Mouse (Mus musculus): Measurements from ENCODE around the gene Bcar1. TPM values are rescaled to one million over a fixed set of nuclear protein-coding genes. Genes with fewer than 3 reads are reported as not detected.
A peak's percentile ranks its signal among the peaks of the same experiment; 100 is the strongest.

Bcar1 gene
- total RNA-seq, 2 experiments from 2014 or later, result 61.4 to 63.7 TPM

DNA sequence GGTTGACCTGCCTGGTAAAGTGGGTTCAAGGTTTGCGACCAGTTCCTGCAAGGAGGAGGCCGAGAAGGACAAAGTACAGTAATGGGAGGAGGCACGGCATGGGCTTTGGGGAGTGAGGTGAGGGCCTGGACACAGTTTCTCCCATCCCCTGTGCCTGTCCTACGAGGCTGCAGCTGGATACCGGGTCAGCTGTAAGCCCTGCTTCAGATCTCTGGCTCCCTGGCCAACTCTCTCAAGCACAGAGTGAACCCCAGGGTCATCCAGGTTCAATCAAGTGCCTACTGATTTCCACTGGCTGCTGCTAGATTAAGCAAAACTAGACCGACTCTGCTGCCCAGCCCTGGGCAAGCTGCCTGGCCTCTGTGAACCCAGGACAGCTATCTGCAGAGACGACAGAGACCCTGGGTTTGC lies 3.3 kb downstream of the Bcar1 start:
- DNase-seq (ENCODE audit: low spot score in 2 of 2), result no peak

DNA sequence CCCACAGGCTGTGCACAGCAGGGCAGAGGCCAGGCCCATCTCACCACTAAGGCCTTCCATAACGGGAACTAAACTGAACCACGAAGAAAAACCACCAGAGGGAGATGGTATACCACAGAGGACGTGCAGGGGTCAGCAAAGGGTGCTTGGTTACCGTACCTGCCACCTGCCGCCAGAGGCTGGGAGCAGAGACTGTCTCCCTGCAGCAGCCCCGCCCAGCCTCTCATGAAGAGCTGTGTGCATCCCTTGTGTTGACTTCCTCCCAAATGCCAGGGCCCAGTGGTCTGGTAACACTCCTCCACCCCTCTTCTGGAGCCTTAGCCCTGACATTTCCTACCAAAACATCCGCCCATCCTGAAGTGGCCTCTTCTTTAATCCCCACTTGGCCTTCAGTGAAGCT lies 4.0 kb downstream of the Bcar1 start:
- DNase-seq (ENCODE audit: low spot score in 2 of 2), result no peak

DNA sequence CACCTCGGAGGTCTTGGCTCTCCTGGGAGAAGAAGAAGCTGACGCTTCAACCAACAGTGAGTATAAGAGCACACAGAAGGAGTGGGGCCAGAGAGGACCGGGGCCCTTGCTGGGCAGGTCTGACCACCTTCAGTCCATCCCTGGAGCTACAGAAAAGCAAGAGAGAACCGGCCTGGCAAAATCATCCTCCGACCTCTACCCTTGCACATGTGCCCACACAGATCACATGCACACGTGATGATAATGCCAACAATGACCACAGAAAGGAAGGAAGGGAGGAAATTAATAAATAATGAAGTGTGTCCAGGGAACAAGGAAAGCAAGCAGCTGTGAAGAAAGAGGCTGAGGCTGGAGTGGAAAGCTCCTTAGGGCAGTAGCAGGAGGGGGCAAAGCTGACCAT lies 4.7 kb downstream of the Bcar1 start:
- no peak for DNase-seq (ENCODE audit: low spot score in 2 of 2)

- peak in 1 of 2 experiments; percentile 78 for DNase-seq (ENCODE audit: low spot score in 2 of 2)
Measured at GRCm38 (mm10) chr8:111736321-111736720, 7.3 kb downstream of the Bcar1 start.

DNA sequence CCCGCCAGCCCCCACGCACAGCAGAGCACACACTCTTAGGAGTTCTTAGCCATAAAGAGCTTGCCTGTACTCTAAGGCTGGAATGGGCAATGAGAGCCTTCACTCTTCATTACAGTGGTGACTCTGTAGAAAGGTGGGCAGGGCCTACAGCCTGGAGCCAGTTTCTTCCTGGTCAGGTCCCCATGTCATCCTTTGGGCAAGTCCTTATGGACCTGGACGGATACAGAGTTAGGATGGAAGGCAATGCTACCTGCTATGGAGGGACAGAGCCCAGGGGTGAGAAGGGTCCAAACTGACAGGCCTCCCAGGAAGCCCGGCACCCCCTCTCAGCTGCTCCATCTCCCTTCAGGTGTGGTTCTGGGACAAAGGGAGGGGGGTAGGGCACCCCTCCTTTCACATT lies 7.8 kb downstream of the Bcar1 start:
- DNase-seq (ENCODE audit: low spot score in 2 of 2), result no peak

DNA sequence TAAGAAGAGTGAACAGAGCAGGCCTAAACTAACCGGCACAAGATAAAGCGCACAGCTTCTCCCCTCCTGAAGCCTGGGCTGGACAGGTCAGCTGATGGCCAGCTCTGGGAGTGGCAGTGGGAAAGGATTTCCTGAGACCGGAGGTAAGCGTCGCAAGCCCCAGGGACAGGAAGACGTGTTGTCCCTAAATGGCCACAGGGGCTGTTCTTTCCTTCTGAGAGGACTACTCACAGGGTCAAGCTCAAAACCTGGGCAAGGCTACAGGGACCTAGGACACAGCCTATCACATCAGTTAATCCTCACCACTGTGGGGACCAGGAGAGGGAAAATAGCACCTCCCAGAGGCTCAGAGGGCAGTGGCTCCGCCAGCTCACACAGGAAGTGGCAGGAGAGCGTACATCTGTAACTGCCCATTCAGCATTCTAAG lies 8.3 kb downstream of the Bcar1 start:
- DNase-seq (ENCODE audit: low spot score in 2 of 2), result no peak

DNA sequence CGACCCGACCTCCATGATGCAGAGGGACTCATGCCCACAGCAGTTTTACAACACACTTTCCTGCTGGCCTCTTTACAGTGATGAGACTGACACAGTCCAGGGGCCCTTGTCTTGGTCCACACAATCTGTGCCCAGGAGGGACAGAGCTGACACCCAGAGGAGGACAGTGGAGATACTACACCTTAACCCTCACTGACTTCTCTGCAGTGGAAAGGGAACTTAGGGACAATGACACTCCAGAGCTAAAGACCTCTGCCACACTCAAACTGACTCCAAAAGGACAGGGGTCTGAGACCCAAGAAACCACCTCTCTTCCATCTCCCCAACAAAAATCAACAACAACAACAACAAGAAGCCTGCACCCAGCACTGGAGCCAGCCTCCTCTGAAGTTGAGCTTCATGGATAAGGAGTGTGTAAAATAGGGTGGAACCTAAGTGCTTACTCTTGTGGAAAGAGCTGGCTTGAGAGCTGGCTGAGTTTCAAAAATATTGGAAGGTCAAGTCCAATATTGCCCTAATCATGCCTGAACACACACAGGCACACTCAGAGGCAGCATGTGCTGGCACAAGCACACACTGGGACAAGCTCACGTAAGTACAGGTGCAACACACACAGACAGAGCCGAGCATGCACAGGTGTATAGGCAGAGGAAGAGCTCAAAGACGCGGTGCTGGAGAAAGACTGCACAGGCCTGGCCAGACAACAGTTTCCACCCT lies 9.2 kb downstream of the Bcar1 start:
- no peak for DNase-seq (ENCODE audit: low spot score in 2 of 2)

DNA sequence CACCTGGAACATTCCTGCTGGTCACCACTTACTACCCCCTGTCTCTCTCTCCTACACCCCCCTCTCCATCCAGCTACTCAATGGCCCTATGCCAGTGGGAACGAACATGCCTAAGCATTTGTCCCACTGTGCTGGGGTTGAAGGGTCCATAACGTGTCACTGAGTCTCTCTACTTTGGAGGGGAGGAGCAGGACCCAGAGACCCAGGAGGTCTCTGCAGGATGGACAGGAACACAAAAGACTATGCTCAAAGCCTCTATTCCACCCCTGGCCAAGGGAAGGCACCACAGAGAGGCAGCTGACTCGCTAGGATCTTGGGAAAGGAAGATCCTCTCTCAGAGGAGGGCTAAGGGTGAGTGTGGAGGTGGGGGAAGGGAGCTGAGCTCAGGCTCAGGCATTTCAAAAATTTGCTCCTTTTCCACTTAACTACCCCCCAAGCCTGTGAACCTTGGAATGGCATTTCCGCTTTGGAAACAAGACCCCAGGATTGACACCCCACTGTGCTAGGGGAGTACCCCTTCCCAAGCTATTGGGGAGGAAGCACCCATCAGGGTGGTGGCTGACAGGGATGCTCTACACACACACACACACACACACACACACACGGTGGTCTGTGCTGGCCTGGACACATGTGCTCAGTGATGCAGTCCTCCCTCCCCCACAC lies 9.9 kb downstream of the Bcar1 start:
- no peak for DNase-seq (ENCODE audit: low spot score in 2 of 2)

GRCm38 (mm10) chr8:111732406-111733085 lies 11.1 kb downstream of the Bcar1 start:
- DNase-seq (ENCODE audit: low spot score in 2 of 2), result no peak

- DNase-seq (ENCODE audit: low spot score in 2 of 2), result peak; percentile 94 to 96
Measured at GRCm38 (mm10) chr8:111732004-111732403, 11.6 kb downstream of the Bcar1 start.

DNA sequence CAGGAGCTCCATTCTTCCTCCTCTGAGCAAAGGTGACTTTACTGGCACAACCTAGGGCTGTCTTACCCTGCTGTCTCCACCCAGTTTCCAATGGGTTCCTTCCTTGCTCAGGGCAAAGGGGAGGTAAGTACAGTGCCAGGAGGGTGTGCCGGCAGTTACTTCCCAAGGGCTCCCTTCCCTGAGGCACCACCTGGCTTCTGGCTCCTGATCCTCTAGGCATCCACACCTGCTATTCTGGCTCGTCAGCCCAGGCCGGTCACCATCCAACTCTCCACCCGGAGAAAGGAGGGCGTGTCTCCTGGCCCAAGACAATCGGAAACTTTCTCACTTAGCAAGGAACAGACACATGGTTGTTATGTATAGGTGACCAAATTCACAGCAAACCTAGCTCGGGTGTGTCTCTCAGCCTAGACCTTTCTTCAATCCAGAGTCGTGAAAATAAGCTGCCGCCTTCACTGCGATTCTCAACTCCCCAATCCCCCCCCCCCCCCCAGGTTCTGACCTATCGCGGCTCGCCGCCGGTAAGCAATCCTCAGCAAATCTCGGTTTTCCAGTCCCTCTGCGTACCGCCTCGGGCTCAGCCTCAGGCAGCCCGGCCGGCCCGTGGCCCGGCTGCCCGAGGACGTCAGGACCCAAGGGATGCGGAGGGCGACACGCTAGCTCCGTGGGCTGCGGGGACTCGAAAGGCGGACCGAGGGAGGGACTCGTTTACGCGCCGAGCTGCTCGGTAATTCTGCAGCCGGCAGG lies 12.2 kb downstream of the Bcar1 start:
- no peak for DNase-seq (ENCODE audit: low spot score in 2 of 2)

- DNase-seq (ENCODE audit: low spot score in 2 of 2), result no peak
Measured at GRCm38 (mm10) chr8:111729233-111730170, 14.1 kb downstream of the Bcar1 start.

DNA sequence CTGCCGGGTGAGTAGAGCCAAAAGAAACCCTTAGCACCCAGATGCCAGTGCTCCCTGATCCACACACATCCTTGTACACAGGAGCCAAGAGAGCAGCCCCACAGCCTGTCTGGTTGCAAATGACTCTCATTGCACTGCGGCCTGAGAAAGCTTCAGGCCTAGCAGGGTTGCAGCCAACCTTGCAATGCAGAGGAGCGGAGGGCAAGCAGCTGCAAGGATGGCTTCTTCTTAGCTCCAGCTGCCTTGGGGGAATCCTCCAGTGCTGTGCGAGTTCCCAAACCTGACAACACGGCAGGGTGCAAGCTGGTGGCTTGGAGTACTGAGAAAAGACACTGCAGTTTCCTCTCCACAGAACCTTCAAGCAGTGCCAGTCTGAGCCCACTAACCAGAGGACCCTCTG lies 15.1 kb downstream of the Bcar1 start:
- DNase-seq (ENCODE audit: low spot score in 2 of 2), result no peak

- DNase-seq (ENCODE audit: low spot score in 2 of 2), result no peak
Measured at GRCm38 (mm10) chr8:111727553-111727952, 16.1 kb downstream of the Bcar1 start.

- peak in 1 of 2 experiments; percentile 82 for DNase-seq (ENCODE audit: low spot score in 2 of 2)
Measured at GRCm38 (mm10) chr8:111726102-111726900, 17.3 kb downstream of the Bcar1 start.

DNA sequence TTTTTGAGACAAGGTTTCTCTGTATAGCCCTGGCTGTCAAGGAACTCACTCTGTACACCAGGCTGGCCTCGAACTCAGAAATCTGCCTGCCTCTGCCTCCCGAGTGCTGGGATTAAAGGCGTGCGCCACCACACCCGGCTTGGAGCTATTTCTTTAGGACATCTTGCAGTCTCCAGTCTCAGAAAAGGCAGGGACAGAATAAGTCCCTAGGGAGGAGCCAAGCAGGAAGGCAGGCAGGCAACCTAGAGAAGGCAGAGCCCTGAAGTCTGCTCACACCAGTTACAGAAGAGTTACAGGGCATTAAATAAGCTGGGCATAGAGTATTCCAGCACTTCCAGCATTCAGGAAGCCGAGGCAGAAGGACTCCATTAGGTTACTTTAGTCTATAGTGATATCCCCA lies 18.3 kb downstream of the Bcar1 start:
- no peak for DNase-seq (ENCODE audit: low spot score in 2 of 2)

DNA sequence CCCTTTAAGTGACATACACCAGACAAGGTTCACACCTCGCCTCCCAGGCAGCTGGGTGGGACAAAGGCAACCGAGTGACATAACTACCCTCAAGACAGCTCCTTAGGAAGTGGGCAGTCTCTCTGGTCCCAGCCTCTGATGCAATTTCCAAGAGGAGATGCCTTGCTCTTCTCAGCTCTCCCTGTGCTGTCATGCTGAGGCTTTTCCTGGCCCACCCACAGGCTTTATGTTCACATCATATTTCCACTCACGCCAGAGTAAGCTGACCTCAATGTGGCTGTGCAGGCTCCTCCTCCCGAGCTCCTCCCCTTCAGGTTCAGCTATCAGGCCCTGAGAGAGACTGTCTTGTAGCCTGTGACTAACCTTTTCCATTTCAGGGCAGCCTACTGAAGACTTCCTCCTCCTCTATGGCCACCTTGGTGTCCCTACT lies 23.5 kb downstream of the Bcar1 start:
- DNase-seq (ENCODE audit: low spot score in 2 of 2), result no peak

DNA sequence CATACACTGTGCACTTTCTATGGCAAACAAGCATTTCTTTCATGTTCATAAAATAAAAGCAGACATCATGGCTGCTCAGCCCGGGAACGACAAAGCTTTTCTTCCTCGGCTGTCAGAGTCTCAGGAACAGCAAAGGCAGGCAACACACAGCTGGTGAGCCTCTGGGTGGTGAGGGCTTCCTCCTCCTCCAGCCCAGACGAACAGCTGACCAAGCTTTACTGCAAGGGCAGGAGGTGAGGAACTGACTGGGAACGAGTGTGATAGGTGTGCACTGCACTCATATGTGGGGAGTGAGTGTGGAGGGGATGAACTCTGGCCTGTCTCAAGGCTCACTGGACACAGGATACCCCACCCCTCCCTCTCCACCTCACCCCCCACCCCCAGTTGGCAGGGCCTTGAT lies 24.7 kb downstream of the Bcar1 start:
- no peak for DNase-seq (ENCODE audit: low spot score in 2 of 2)

- DNase-seq (ENCODE audit: low spot score in 2 of 2), result no peak
Measured at GRCm38 (mm10) chr8:111717866-111718265, 25.7 kb downstream of the Bcar1 start.

- DNase-seq (ENCODE audit: low spot score in 2 of 2), result no peak
Measured at GRCm38 (mm10) chr8:111717488-111717792, 26.2 kb downstream of the Bcar1 start.

All from layer of hippocampus, adult 18-20 months (tissue).